Comparison of ENCODE assay signal across 12 mouse cellular contexts in genomic region chr13:119177753-119178152, GRCm38 (mm10).
A peak's percentile ranks its signal among the peaks of the same experiment; 100 is the strongest.
DNase-seq lines count a peak whose midpoint lies in the region; ATAC-seq lines count a peak whose summit lies in the region.
"Had no signal": no experiment of that assay in that cellular context is flagged by ENCODE, and none has a peak within 500 bp of the region (broad histone marks: within the 10 kb centered on the region; RNA-seq: fewer than 3 reads in every experiment).

No protein-coding gene starts in this region.

- 0 out of 2 replicates have a peak overlapping the region, but pooled peaks have one; percentile 5 for H3K4me2 ChIP-seq in limb, embryonic 13.5 days (replicated peaks)
- H3K4me2 ChIP-seq in limb, embryonic 15.5 days = no peak overlapping the region

- no peak overlapping the region for H3K4me3 ChIP-seq in limb, embryonic 13.5 days
- H3K4me3 ChIP-seq in limb, embryonic 10.5 days = no peak overlapping the region
- no peak overlapping the region for H3K4me3 ChIP-seq in limb, embryonic 15.5 days

- no peaks in the 10 kb centered on the region for H3K36me3 ChIP-seq in limb, embryonic 13.5 days
- H3K36me3 ChIP-seq in limb, embryonic 10.5 days = no peaks in the 10 kb centered on the region
- H3K36me3 ChIP-seq in limb, embryonic 15.5 days = no peaks in the 10 kb centered on the region

- H3K9ac ChIP-seq in limb, embryonic 13.5 days = no peak overlapping the region
- H3K9ac ChIP-seq in limb, embryonic 15.5 days = no peak overlapping the region

- H3K27ac ChIP-seq in limb, embryonic 13.5 days = no peak overlapping the region
- no peak overlapping the region for H3K27ac ChIP-seq in limb, embryonic 10.5 days
- 0 out of 2 replicates have a peak overlapping the region, but pooled peaks have one; percentile 22 for H3K27ac ChIP-seq in limb, embryonic 15.5 days

- H3K9me3 ChIP-seq in limb, embryonic 13.5 days = no peaks in the 10 kb centered on the region
- no peaks in the 10 kb centered on the region for H3K9me3 ChIP-seq in limb, embryonic 10.5 days (replicated peaks)
- H3K9me3 ChIP-seq in limb, embryonic 15.5 days = no peaks in the 10 kb centered on the region

- ATAC-seq in limb, embryonic 13.5 days (ENCODE audit: low FRiP score, low read depth) = peak; percentile 54; the same call in 1 of the 2 replicates
- ATAC-seq in limb, embryonic 15.5 days (ENCODE audit: insufficient number of reproducible peaks, low FRiP score, low TSS enrichment, low read depth) = peak; percentile 40; the same call in 1 of the 2 replicates
- ATAC-seq in megakaryocyte-erythroid progenitor cell, adult 5-6 weeks (replicated peaks; ENCODE audit: low FRiP score, low TSS enrichment, poor library complexity, severe bottlenecking) = 0 out of 2 replicates have a peak, but pooled peaks have one; percentile 44

- no peaks in the 10 kb centered on the region for H3K27me3 ChIP-seq in limb, embryonic 13.5 days
- H3K27me3 ChIP-seq in limb, embryonic 10.5 days (ENCODE audit: low read depth, poor library complexity, severe bottlenecking) = no peaks in the 10 kb centered on the region
- H3K27me3 ChIP-seq in limb, embryonic 15.5 days = no peaks in the 10 kb centered on the region

- no peaks in the 10 kb centered on the region for H3K4me1 ChIP-seq in limb, embryonic 13.5 days
- H3K4me1 ChIP-seq in limb, embryonic 10.5 days = no peaks in the 10 kb centered on the region
- H3K4me1 ChIP-seq in limb, embryonic 15.5 days = peaks cover 9% of the 10 kb centered on the region; the same call in 1 of the 2 replicates

- no peak for DNase-seq in limb, embryonic 10.5 days (ENCODE audit: low spot score)
- DNase-seq in fibroblast of lung, adult 2 months (ENCODE audit: low read depth) = peak; percentile 14
- no peak for DNase-seq in urinary bladder, adult 18-20 months (ENCODE audit: low spot score in 2 of 2)
- no peak for DNase-seq in retina, embryonic 14.5 days (ENCODE audit: low spot score)
- no peak for DNase-seq in adrenal gland, postnatal 10 days
- DNase-seq: adrenal gland, postnatal 36 days; embryo, embryonic 11 days; right cerebral cortex, postnatal 14 days; thymus, adult 2 months had no signal

- WGBS in limb, embryonic 13.5 days = 52% methylated on average over 4 of the region's 4 CpGs
- WGBS in limb, embryonic 10.5 days = 81% methylated on average over 4 of the region's 4 CpGs
- WGBS in limb, embryonic 15.5 days = 37% methylated on average over 4 of the region's 4 CpGs
